Mouse (Mus musculus) hindbrain, embryonic 16.5 days (tissue): Measurements from ENCODE around the gene Slc38a6. TPM values are rescaled to one million over a fixed set of nuclear protein-coding genes. Genes with fewer than 3 reads are reported as not detected.

Source experiments
- ATAC-seq: fragments of 200-750 bp; cut with Nextera tagmentation; 2 replicates; pipeline ENCODE4 v1.8.0; 2017; ENCODE audit warnings: moderate TSS enrichment, moderate library complexity
- H3K27ac ChIP-seq: fragments of 300-500 bp; sonication (generic); 2 replicates; pipeline ENCODE4 v1.5.1; 2014; ENCODE audit warnings: low read depth, mild to moderate bottlenecking, control low read depth, low read length, moderate library complexity
- H3K27me3 ChIP-seq: fragments of 300-500 bp; sonication (generic); replicated peaks from 2 replicates; pipeline ENCODE4 v1.6.1; 2014; ENCODE audit warnings: low read length; ENCODE audit not compliant: control insufficient read depth, insufficient read depth
- H3K36me3 ChIP-seq: fragments of 300-500 bp; sonication (generic); 2 replicates; pipeline ENCODE4 v1.6.1; 2014; ENCODE audit warnings: mild to moderate bottlenecking, low read length, moderate library complexity, mixed read lengths; ENCODE audit not compliant: control insufficient read depth, insufficient read depth
- H3K4me1 ChIP-seq: fragments of 300-500 bp; sonication (generic); 2 replicates; pipeline ENCODE4 v1.6.1; 2014; ENCODE audit warnings: low read depth, low read length; ENCODE audit not compliant: control insufficient read depth, insufficient read depth
- H3K4me2 ChIP-seq: fragments of 300-500 bp; sonication (generic); 2 replicates; pipeline ENCODE4 v1.6.1; 2014; ENCODE audit warnings: mild to moderate bottlenecking, low read length, control low read depth, moderate library complexity
- H3K4me3 ChIP-seq: fragments of 300-500 bp; sonication (generic); 2 replicates; pipeline ENCODE4 v1.5.1; 2014; ENCODE audit warnings: mild to moderate bottlenecking, low read length, control low read depth, moderate library complexity
- H3K9ac ChIP-seq: fragments of 300-500 bp; sonication (generic); 2 replicates; pipeline ENCODE4 v1.6.1; 2014; ENCODE audit warnings: low read depth, mild to moderate bottlenecking, control low read depth, low read length, moderate library complexity
- H3K9me3 ChIP-seq: fragments of 300-500 bp; sonication (generic); 2 replicates; pipeline ENCODE4 v1.6.1; 2014; ENCODE audit warnings: mild to moderate bottlenecking, low read length, moderate library complexity; ENCODE audit not compliant: control insufficient read depth
- WGBS: fragments of 180-500 bp; shearing (Covaris S2); extraction: QIAGEN DNeasy Blood & Tissue Kit; methylation state at CpG from one replicate; pipeline ENCODE4 v1.1.7; 2014; 5-methylcytosine and 5-hydroxymethylcytosine counted together
- polyA plus RNA-seq: library from polyadenylated mRNA; unstranded; fragments of >200 nt; fragmentation: Nextera tagmentation; extraction: Ambion mirVana; gene quantifications from 2 replicates; pipeline ENCODE4 v1.2.1, GENCODE M21; 2015

Slc38a6 gene
- polyA plus RNA-seq, 1 experiment from 2014 or later, result 8.5 TPM

GRCm38 (mm10) chr12:73357311-73357710 is 70.7 kb downstream of the Slc38a6 start:
- Histone ChIP-seq H3K4me2 (no peak overlapping the region), H3K36me3 (no peaks in the 10 kb centered on the region), H3K27ac (no peak overlapping the region), H3K4me1 (no peaks in the 10 kb centered on the region), H3K9me3 (no peaks in the 10 kb centered on the region), H3K4me3 (no peak overlapping the region), H3K27me3 (no peaks in the 10 kb centered on the region), H3K9ac (no peak overlapping the region)
- no peak for ATAC-seq
- 70% methylated on average over 5 of the region's 5 CpGs for WGBS

GRCm38 (mm10) chr12:73357736-73358135 is 71.2 kb downstream of the Slc38a6 start:
- Histone ChIP-seq H3K9me3 (no peaks in the 10 kb centered on the region), H3K4me2 (no peak overlapping the region), H3K27me3 (no peaks in the 10 kb centered on the region), H3K9ac (no peak overlapping the region), H3K27ac (no peak overlapping the region), H3K4me1 (no peaks in the 10 kb centered on the region), H3K36me3 (no peaks in the 10 kb centered on the region), H3K4me3 (no peak overlapping the region)
- ATAC-seq, result no peak
- 89% methylated on average over 3 of the region's 3 CpGs for WGBS

GRCm38 (mm10) chr12:73358640-73359039 is 72.1 kb downstream of the Slc38a6 start:
- no peaks in the 10 kb centered on the region for H3K27me3 ChIP-seq
- H3K4me3 ChIP-seq, result no peak overlapping the region
- no peak overlapping the region for H3K4me2 ChIP-seq
- H3K36me3 ChIP-seq, result no peaks in the 10 kb centered on the region
- no peaks in the 10 kb centered on the region for H3K9me3 ChIP-seq
- H3K9ac ChIP-seq, result no peak overlapping the region
- ATAC-seq, result no peak
- 79% methylated on average over 2 of the region's 2 CpGs for WGBS
- no peaks in the 10 kb centered on the region for H3K4me1 ChIP-seq
- no peak overlapping the region for H3K27ac ChIP-seq

- no peak overlapping the region for H3K27ac ChIP-seq
- no peaks in the 10 kb centered on the region for H3K36me3 ChIP-seq
- H3K27me3 ChIP-seq, result no peaks in the 10 kb centered on the region
- H3K9me3 ChIP-seq, result no peaks in the 10 kb centered on the region
- no peak overlapping the region for H3K9ac ChIP-seq
- H3K4me3 ChIP-seq, result no peak overlapping the region
- H3K4me2 ChIP-seq, result no peak overlapping the region
- no peaks in the 10 kb centered on the region for H3K4me1 ChIP-seq
- WGBS, result 83% methylated on average over 4 of the region's 4 CpGs
- ATAC-seq, result no peak
Measured at GRCm38 (mm10) chr12:73359520-73359919, 72.9 kb downstream of the Slc38a6 start.

GRCm38 (mm10) chr12:73361201-73361600 is 74.6 kb downstream of the Slc38a6 start:
- Histone ChIP-seq H3K27ac (no peak overlapping the region), H3K4me1 (no peaks in the 10 kb centered on the region), H3K9ac (no peak overlapping the region), H3K9me3 (no peaks in the 10 kb centered on the region), H3K4me2 (no peak overlapping the region), H3K27me3 (no peaks in the 10 kb centered on the region), H3K36me3 (no peaks in the 10 kb centered on the region), H3K4me3 (no peak overlapping the region)
- WGBS, result 77% methylated on average over 11 of the region's 11 CpGs
- ATAC-seq, result no peak

- peaks cover 5% of the 10 kb centered on the region; the same call in 1 of the 2 replicates for H3K4me1 ChIP-seq
- H3K27me3 ChIP-seq, result no peaks in the 10 kb centered on the region
- 88% methylated on average over 6 of the region's 6 CpGs for WGBS
- H3K9ac ChIP-seq, result no peak overlapping the region
- no peaks in the 10 kb centered on the region for H3K9me3 ChIP-seq
- H3K27ac ChIP-seq, result no peak overlapping the region
- no peak overlapping the region for H3K4me3 ChIP-seq
- H3K4me2 ChIP-seq, result no peak overlapping the region
- ATAC-seq, result no peak
- H3K36me3 ChIP-seq, result no peaks in the 10 kb centered on the region
Measured at GRCm38 (mm10) chr12:73363401-73363800, 76.8 kb downstream of the Slc38a6 start.

GRCm38 (mm10) chr12:73363956-73364355 is 77.4 kb downstream of the Slc38a6 start:
- ATAC-seq, result no peak
- Histone ChIP-seq H3K4me1 (peaks cover 5% of the 10 kb centered on the region; the same call in 1 of the 2 replicates), H3K9ac (no peak overlapping the region), H3K27me3 (no peaks in the 10 kb centered on the region), H3K4me3 (no peak overlapping the region), H3K36me3 (no peaks in the 10 kb centered on the region), H3K4me2 (no peak overlapping the region), H3K9me3 (no peaks in the 10 kb centered on the region), H3K27ac (no peak overlapping the region)
- 96% methylated on average over 3 of the region's 3 CpGs for WGBS

GRCm38 (mm10) chr12:73366581-73366980 is 80.0 kb downstream of the Slc38a6 start:
- Histone ChIP-seq H3K27ac (no peak overlapping the region), H3K9me3 (no peaks in the 10 kb centered on the region), H3K4me2 (no peak overlapping the region), H3K36me3 (no peaks in the 10 kb centered on the region), H3K4me3 (no peak overlapping the region), H3K9ac (no peak overlapping the region), H3K4me1 (peaks cover 10% of the 10 kb centered on the region; the same call in 1 of the 2 replicates), H3K27me3 (no peaks in the 10 kb centered on the region)
- no peak for ATAC-seq
- WGBS, result 90% methylated on average over 7 of the region's 7 CpGs

- WGBS, result 23% methylated on average over 20 of the region's 20 CpGs
- H3K27ac ChIP-seq, result no peak overlapping the region
- H3K27me3 ChIP-seq, result no peaks in the 10 kb centered on the region
- H3K9ac ChIP-seq, result peak overlapping the region; percentile 27
- H3K9me3 ChIP-seq, result no peaks in the 10 kb centered on the region
- H3K4me3 ChIP-seq, result no peak overlapping the region
- H3K4me1 ChIP-seq, result peaks cover 10% of the 10 kb centered on the region; the same call in 1 of the 2 replicates
- ATAC-seq, result peak; percentile 89
- H3K4me2 ChIP-seq, result peak overlapping the region; percentile 19
- no peaks in the 10 kb centered on the region for H3K36me3 ChIP-seq
Measured at GRCm38 (mm10) chr12:73367460-73368079, 81.0 kb downstream of the Slc38a6 start.
